Mouse (Mus musculus): ENCODE measurements around the gene Zfp263.

GRCm38 (mm10) chr16:3748976-3749375 lies 5.1 kb downstream of the Zfp263 start:
- TF ChIP-seq EP300 (IDR thresholded peaks at IDR 0.05) = no peak
- TF ChIP-seq CTCF (IDR thresholded peaks at IDR 0.05) = no peak

Data from lung, postnatal 0 days (tissue).